Mouse (Mus musculus) R1 (cell line): Measurements from ENCODE around the gene Kctd12.

ENCODE experiments used
- DNase-seq: peaks from one replicate; pipeline ENCODE4 v3.0.0-alpha.2; 2018; ENCODE audit warnings: low read depth, low spot score

Kctd12 gene

GRCm38 (mm10) chr14:102982627-102983540 is at the start of gene Kctd12:
TSS of gene Kctd12 (minus strand) at chr14:102982637.
- peak; percentile 87 for DNase-seq

- DNase-seq: no peak
Observed at GRCm38 (mm10) chr14:103029203-103029602, 46.8 kb upstream of the Kctd12 start.

GRCm38 (mm10) chr14:103020046-103020445 is 37.6 kb upstream of the Kctd12 start:
- no peak for DNase-seq

- no peak for DNase-seq
Observed at GRCm38 (mm10) chr14:103017009-103017408, 34.6 kb upstream of the Kctd12 start.

- DNase-seq: peak; percentile 86
Observed at GRCm38 (mm10) chr14:103012563-103013150, 30.2 kb upstream of the Kctd12 start.

GRCm38 (mm10) chr14:103011782-103012181 is 29.3 kb upstream of the Kctd12 start:
- peak; percentile 68 for DNase-seq

- DNase-seq: no peak
Observed at GRCm38 (mm10) chr14:103007737-103008136, 25.3 kb upstream of the Kctd12 start.

GRCm38 (mm10) chr14:102994662-102995561 is 12.5 kb upstream of the Kctd12 start:
- DNase-seq: peak; percentile 70

GRCm38 (mm10) chr14:102990765-102991164 is 8.3 kb upstream of the Kctd12 start:
- DNase-seq: no peak

GRCm38 (mm10) chr14:102989866-102990265 is 7.4 kb upstream of the Kctd12 start:
- no peak for DNase-seq

- DNase-seq: no peak
Observed at GRCm38 (mm10) chr14:102989254-102989653, 6.8 kb upstream of the Kctd12 start.

- no peak for DNase-seq
Observed at GRCm38 (mm10) chr14:102987626-102988025, 5.2 kb upstream of the Kctd12 start.

GRCm38 (mm10) chr14:102983686-102984085 is 1.2 kb upstream of the Kctd12 start:
- no peak for DNase-seq

- peak; percentile 55 for DNase-seq
Observed at GRCm38 (mm10) chr14:102982016-102982626, 316 bp downstream of the Kctd12 start.

- DNase-seq: peak; percentile 45
Observed at GRCm38 (mm10) chr14:102981441-102982015, 909 bp downstream of the Kctd12 start.

- peak; percentile 12 for DNase-seq
Observed at GRCm38 (mm10) chr14:102980986-102981385, 1.5 kb downstream of the Kctd12 start.

GRCm38 (mm10) chr14:102980481-102980880 is 2.0 kb downstream of the Kctd12 start:
- DNase-seq: peak; percentile 24

- no peak for DNase-seq
Observed at GRCm38 (mm10) chr14:102979831-102980230, 2.6 kb downstream of the Kctd12 start.

- DNase-seq: no peak
Observed at GRCm38 (mm10) chr14:102975865-102976264, 6.6 kb downstream of the Kctd12 start.

- no peak for DNase-seq
Observed at GRCm38 (mm10) chr14:102968824-102969223, 13.6 kb downstream of the Kctd12 start.

- no peak for DNase-seq
Observed at GRCm38 (mm10) chr14:102966241-102966640, 16.2 kb downstream of the Kctd12 start.
